Mouse (Mus musculus) adrenal gland, postnatal 14 days (tissue): Measurements from ENCODE around the gene Tmem170. TPM values are rescaled to one million over a fixed set of nuclear protein-coding genes. Genes with fewer than 3 reads are reported as not detected.

ENCODE experiments used
- DNase-seq: peaks from one replicate; pipeline ENCODE4 v3.0.0; 2021; ENCODE audit warnings: mixed read lengths
- long read RNA-seq, 2 experiments: library from polyadenylated mRNA; stranded (forward); transcript quantifications; one replicate each; pipeline ENCODE4 v2.0.0; 2021
- total RNA-seq: library from RNA; stranded (reverse); gene quantifications from 2 replicates; pipeline ENCODE4 v1.2.3, GENCODE M21; 2021

Tmem170 gene
- total RNA-seq = 5.8 and 6.5 TPM in 2 replicates
- long read RNA-seq, experiment 1, partial matches to known transcripts = 0 of 2 reads
- long read RNA-seq, experiment 1, other reads (novel, unspliced or antisense) = 1 of 2 reads
- long read RNA-seq, experiment 2, partial matches to known transcripts = 0 of 5 reads
- long read RNA-seq, experiment 2, other reads (novel, unspliced or antisense) = 3 of 5 reads

GRCm38 (mm10) chr8:111876355-111876948 lies at the start of gene Tmem170:
Tmem170 (minus strand) TSS chr8:111876750.
- peak; percentile 98 for DNase-seq

GRCm38 (mm10) chr8:111924976-111925375 lies 48.4 kb upstream of the Tmem170 start:
- DNase-seq = no peak

- peak; percentile 76 for DNase-seq
These were observed 46.8 kb upstream of the Tmem170 start for GRCm38 (mm10) chr8:111923383-111923804.

GRCm38 (mm10) chr8:111920971-111921370 lies 44.4 kb upstream of the Tmem170 start:
- no peak for DNase-seq

- DNase-seq = no peak
These were observed 43.1 kb upstream of the Tmem170 start for GRCm38 (mm10) chr8:111919663-111920062.

GRCm38 (mm10) chr8:111912860-111913432 lies 36.4 kb upstream of the Tmem170 start:
- peak; percentile 32 for DNase-seq

GRCm38 (mm10) chr8:111911572-111911971 lies 35.0 kb upstream of the Tmem170 start:
- no peak for DNase-seq

- DNase-seq = no peak
These were observed 33.3 kb upstream of the Tmem170 start, which contains the start of gene Chst5 for GRCm38 (mm10) chr8:111909621-111910450. Chst5 (minus strand) TSS chr8:111910447.

GRCm38 (mm10) chr8:111905500-111906121 lies 29.1 kb upstream of the Tmem170 start:
- no peak for DNase-seq

GRCm38 (mm10) chr8:111902080-111902479 lies 25.5 kb upstream of the Tmem170 start:
- DNase-seq = no peak

- DNase-seq = no peak
These were observed 22.0 kb upstream of the Tmem170 start for GRCm38 (mm10) chr8:111898586-111898985.

GRCm38 (mm10) chr8:111894955-111895354 lies 18.4 kb upstream of the Tmem170 start:
- no peak for DNase-seq

- DNase-seq = no peak
These were observed 16.1 kb upstream of the Tmem170 start for GRCm38 (mm10) chr8:111892615-111893014.

- no peak for DNase-seq
These were observed 15.4 kb upstream of the Tmem170 start for GRCm38 (mm10) chr8:111891983-111892382.

GRCm38 (mm10) chr8:111890911-111891303 lies 14.4 kb upstream of the Tmem170 start:
- DNase-seq = no peak

- DNase-seq = no peak
These were observed 13.7 kb upstream of the Tmem170 start for GRCm38 (mm10) chr8:111889931-111890910.

- no peak for DNase-seq
These were observed 11.6 kb upstream of the Tmem170 start for GRCm38 (mm10) chr8:111888091-111888650.

- no peak for DNase-seq
These were observed 10.9 kb upstream of the Tmem170 start for GRCm38 (mm10) chr8:111887479-111887878.

- no peak for DNase-seq
These were observed 7.1 kb upstream of the Tmem170 start for GRCm38 (mm10) chr8:111883615-111884014.

- peak; percentile 68 for DNase-seq
These were observed 5.0 kb upstream of the Tmem170 start for GRCm38 (mm10) chr8:111881591-111881990.

GRCm38 (mm10) chr8:111877711-111878110 lies 1.2 kb upstream of the Tmem170 start:
- no peak for DNase-seq
